Mouse (Mus musculus): ENCODE data around the gene Gnb1l.

Gnb1l gene

GRCm38 (mm10) chr16:18498558-18498990 lies at the start of gene Gnb1l, which contains the start of gene Rtl10:
Gene Gnb1l, plus strand, starts transcription at chr16:18498713.
Gene Rtl10, plus strand, starts transcription at chr16:18498901.
- DNase-seq, result peak; percentile 100

DNA sequence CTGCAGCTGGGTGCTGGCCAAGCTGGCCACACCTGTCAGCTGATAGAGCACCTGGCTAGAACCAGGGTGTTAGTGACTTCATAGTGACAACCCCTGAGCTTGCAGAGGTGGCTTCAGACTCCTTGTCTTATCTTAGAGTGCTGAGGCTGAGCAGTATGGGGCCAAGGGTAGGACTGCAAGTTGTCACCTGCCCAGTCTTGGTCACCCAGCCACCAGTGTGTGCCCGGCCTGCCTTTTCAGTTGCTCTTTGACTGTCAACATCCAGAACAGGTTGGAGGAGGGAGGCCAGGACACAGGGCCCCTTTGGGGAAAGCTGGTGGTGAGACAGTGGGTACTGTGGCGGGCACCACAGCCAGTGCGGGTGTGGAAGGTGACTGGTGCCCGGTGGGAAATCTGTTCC lies 49.5 kb upstream of the Gnb1l start:
- peak; percentile 76 for DNase-seq

GRCm38 (mm10) chr16:18451486-18452181 lies 46.9 kb upstream of the Gnb1l start:
- peak; percentile 84 for DNase-seq

DNA sequence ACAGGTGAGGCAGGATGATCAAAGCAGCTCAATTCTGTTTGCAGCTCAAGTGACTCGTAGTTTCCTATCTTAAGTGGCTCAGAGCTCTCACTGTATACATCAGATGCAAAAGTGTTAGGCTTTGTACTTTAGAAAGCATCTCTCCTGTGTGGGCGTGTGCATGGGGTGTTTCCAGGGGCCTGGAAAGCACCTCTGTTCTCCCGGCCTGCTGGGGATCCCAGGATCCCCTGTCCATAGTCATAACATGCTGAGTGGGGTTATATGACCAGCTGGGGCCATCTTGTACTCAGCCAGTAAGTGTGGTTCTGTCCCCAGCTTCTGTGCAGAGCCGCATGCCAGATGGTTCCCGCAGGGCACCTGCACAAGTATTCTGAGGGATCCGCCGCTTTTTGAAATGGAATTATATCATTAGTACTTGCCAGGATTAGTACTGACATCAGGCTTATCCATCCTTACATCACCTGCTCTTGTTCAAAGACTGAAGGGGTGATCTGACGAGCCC lies 46.1 kb upstream of the Gnb1l start:
- no peak for DNase-seq

GRCm38 (mm10) chr16:18453846-18454245 lies 44.7 kb upstream of the Gnb1l start:
- peak; percentile 94 for DNase-seq

GRCm38 (mm10) chr16:18455407-18455806 lies 43.1 kb upstream of the Gnb1l start:
- DNase-seq, result peak; percentile 79

GRCm38 (mm10) chr16:18458661-18459060 lies 39.9 kb upstream of the Gnb1l start:
- DNase-seq, result no peak

- DNase-seq, result peak; percentile 92
These were observed 39.1 kb upstream of the Gnb1l start for GRCm38 (mm10) chr16:18459335-18459954.

- DNase-seq, result peak; percentile 97
These were observed 38.5 kb upstream of the Gnb1l start for GRCm38 (mm10) chr16:18459955-18460370.

GRCm38 (mm10) chr16:18460826-18461225 lies 37.7 kb upstream of the Gnb1l start:
- peak; percentile 85 for DNase-seq

- peak; percentile 86 for DNase-seq
These were observed 36.5 kb upstream of the Gnb1l start for GRCm38 (mm10) chr16:18462031-18462430.

- peak; percentile 95 for DNase-seq
These were observed 35.9 kb upstream of the Gnb1l start for GRCm38 (mm10) chr16:18462598-18462997.

DNA sequence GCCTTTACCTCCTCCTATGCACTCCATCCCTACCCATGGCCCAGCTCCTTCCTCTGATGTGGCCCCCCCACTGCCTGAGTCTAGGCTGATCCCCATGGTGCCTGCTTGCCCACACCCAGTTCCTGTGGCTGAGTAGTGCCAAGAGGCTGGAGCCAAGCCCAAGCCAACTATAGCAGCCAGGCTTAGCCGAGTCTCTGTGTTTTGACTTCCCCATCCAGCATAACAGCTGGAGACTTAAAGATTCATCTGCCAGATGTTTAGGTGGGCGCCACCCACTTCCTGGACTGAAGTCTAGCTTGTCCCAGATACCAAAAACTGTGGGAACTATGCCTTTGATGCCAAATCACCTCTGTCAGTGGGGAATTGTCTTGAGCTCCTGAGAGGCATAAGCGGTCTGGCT lies 34.2 kb upstream of the Gnb1l start:
- peak; percentile 99 for DNase-seq

GRCm38 (mm10) chr16:18470829-18471228 lies 27.7 kb upstream of the Gnb1l start:
- no peak for DNase-seq

GRCm38 (mm10) chr16:18471381-18471955 lies 27.0 kb upstream of the Gnb1l start:
- peak; percentile 61 for DNase-seq

- peak; percentile 75 for DNase-seq
These were observed 26.5 kb upstream of the Gnb1l start for GRCm38 (mm10) chr16:18471976-18472375.

GRCm38 (mm10) chr16:18472416-18472815 lies 26.1 kb upstream of the Gnb1l start:
- peak; percentile 61 for DNase-seq

GRCm38 (mm10) chr16:18472976-18473375 lies 25.5 kb upstream of the Gnb1l start:
- DNase-seq, result peak; percentile 61

DNA sequence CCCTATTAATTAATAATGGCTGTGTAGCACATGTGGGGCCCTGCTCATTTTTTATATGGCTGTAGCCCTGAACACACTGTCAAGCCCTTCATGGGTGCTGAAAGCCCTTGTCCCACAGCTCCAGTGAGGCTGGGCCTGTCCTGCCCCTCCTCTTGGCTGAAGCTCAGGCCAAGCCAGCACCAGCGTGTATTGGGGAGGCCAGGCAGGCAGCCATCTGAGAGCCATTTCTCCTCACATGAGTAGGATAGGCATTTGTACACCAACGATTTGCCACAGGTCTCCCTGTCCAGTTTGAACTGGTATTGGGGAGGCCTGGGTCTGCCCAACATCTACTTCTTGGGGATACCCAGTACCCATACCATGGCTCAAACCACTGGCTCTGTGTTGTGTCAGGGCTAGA lies 24.5 kb upstream of the Gnb1l start:
- DNase-seq, result peak; percentile 91

DNA sequence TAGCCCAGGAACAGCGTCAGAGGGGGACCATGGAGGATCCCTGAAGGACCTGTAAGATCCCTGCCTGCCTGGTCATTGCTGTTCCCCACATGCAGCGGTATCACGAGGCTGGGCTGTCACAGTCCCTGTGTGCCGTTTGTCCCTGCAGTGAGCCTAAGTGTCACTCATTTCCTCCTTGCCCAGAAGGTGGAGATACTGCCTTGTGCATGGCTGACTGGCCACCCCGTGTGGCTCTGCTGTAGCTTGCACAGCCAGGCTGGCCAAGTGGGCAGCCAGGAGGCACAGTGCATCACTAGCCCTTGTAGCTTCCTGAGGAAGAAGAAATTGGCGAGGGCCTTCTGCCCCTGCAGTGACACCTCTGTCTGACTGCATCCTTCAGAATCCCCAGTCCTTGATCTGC lies 20.5 kb upstream of the Gnb1l start:
- peak; percentile 80 for DNase-seq

- DNase-seq, result peak; percentile 72
These were observed 18.8 kb upstream of the Gnb1l start for GRCm38 (mm10) chr16:18479667-18480066.

DNA sequence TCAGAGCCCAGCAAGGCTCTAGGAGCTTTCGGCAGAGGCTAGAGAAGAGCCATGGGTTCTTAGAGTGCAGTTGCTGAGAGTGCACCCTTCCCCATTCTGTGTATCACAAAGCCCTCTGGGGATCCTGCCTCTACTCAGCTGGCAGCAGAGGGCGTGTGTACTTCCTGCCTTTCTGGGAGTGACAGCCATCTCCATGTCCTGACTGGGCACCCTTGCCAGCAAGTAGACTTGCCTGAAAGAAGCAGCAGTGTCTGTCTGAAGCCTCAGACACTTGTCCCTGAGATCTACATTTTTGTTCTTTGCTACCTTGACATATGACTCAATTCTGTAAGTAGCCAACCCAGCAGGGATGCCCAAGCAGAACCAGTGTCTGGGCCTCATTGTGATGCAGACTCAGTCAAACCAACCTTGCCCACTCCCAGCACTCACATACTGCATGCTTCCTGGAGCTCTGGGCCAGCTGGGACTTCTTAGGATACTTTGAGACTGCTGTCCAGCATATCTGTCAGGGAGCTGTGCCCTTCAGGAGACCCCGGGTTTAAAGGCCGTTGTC lies 17.5 kb upstream of the Gnb1l start:
- DNase-seq, result peak; percentile 81

DNA sequence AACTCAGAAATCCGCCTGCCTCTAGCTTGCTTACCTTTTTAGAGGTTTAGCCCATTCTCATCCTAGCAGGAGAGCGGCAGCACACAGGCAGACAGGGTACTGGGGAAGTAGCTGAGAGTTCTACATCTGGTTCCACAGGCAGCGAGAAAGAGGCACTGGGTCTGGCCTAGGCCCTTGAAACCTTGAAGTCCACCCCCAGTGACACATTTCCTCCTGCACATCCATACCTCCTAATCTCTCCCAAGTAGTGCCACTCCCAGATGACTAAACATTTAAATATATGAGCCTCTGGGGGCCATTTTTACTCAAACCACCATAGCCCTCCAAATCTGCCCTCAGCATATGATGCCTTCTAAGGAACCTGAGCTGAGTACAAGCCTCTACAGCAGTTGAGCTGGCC lies 16.1 kb upstream of the Gnb1l start:
- peak; percentile 80 for DNase-seq

GRCm38 (mm10) chr16:18483839-18484238 lies 14.7 kb upstream of the Gnb1l start:
- DNase-seq, result peak; percentile 56
